Mouse (Mus musculus) erythroblast, embryonic 14.5 days (primary cell): ENCODE measurements at regions not wholly inside any gene's neighbourhood (a gene's known extent, or its start where the extent isn't known, plus 50 kb on each side); places are given as distances from the start of the nearest gene placed in this dataset.

Experiments used
- H3K27me3 ChIP-seq: 2 replicates; pipeline ENCODE4 v1.6.1; 2012; ENCODE audit warnings: inconsistent platforms; ENCODE audit not compliant: control insufficient read depth
- H3K36me3 ChIP-seq: 2 replicates; pipeline ENCODE4 v1.6.1; 2012; ENCODE audit warnings: mild to moderate bottlenecking, inconsistent platforms; ENCODE audit not compliant: control insufficient read depth
- H3K4me1 ChIP-seq: 2 replicates; pipeline ENCODE4 v1.6.1; 2012; ENCODE audit warnings: inconsistent platforms; ENCODE audit not compliant: control insufficient read depth
- H3K4me3 ChIP-seq: replicated peaks from 2 replicates; pipeline ENCODE3; 2012; ENCODE audit warnings: moderate library complexity, mild to moderate bottlenecking, inconsistent platforms
- H3K9me3 ChIP-seq: 2 replicates; pipeline ENCODE4 v1.6.1; 2012; ENCODE audit warnings: low read length, inconsistent platforms, mixed read lengths; ENCODE audit not compliant: control insufficient read depth
- GATA1 ChIP-seq: IDR thresholded peaks from 2 replicates; pipeline ENCODE4 v1.6.1; 2012; ENCODE audit warnings: low read length, inconsistent platforms, mixed read lengths
- TAL1 ChIP-seq: IDR thresholded peaks from 3 replicates; pipeline ENCODE4 v1.6.1; 2012; ENCODE audit warnings: low read length, inconsistent platforms, mixed read lengths

DNA sequence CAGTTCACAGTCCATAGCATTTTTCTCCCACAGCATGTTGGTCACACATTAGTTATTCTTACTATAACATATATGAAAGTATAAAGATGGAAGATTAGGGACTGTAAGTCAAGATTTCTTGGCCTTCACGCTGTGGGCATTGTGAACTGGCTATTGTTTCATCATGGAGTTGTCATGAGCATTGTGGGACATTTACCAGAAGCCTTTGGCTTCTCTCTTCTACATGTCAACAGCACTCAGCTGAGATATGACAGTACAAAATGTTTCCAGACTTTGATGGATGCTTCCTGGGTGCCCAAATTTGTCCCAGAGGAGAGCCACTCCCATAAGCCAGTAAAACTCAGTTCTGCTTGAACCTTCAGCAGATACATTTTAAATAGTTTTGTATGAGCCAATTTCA is 1331.5 kb downstream of the Gsdmc2 start:
- Histone ChIP-seq H3K27me3 (no peaks in the 10 kb centered on the region), H3K36me3 (no peaks in the 10 kb centered on the region), H3K4me3 (no peak overlapping the region), H3K4me1 (no peaks in the 10 kb centered on the region), H3K9me3 (no peaks in the 10 kb centered on the region)
- TF ChIP-seq TAL1 (no peak), GATA1 (no peak)

DNA sequence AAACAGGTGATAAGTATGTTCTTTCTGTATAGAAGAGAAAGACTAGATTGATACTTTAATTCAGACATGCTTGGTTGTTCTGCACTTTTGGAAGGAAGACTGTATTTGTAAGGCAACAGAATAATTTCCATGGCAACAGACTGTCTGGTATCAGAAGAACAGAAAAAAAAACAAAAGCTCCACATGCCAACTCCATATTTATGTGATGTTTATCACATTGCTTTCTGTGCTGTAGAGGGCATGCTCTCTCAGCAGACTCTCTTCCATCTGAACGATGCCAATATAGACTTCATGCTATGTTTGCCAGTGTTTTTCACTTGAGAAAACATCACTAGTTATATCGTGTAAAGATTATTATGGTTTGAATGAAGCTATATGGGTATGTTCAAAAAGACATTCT is 1333.5 kb downstream of the Gsdmc2 start:
- no peaks in the 10 kb centered on the region for H3K36me3 ChIP-seq
- H3K27me3 ChIP-seq = no peaks in the 10 kb centered on the region
- TF ChIP-seq TAL1 (no peak), GATA1 (no peak)
- H3K9me3 ChIP-seq = no peaks in the 10 kb centered on the region
- H3K4me3 ChIP-seq = no peak overlapping the region
- H3K4me1 ChIP-seq = no peaks in the 10 kb centered on the region

DNA sequence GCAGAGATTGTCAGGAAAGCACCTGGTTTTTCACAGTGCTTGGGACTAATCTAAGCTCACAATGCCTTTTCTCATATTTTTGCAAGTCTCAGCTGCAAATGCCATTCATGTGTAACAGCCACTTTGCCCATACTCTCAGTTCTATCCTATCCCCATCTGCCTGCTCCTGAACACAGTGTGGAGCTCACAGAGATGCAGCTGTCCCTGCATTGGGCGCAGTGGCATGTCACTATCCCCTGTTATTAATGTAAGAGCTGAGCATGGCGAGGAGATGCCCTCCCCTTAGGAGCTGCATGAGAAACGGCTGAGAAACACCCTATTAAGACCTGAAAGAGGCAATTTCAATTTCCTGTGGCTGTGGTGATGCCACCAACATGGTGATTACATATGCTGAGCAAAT is 1341.1 kb downstream of the Gsdmc2 start:
- no peaks in the 10 kb centered on the region for H3K9me3 ChIP-seq
- no peaks in the 10 kb centered on the region for H3K36me3 ChIP-seq
- no peak for TF ChIP-seq TAL1
- TF ChIP-seq GATA1 = no peak
- no peak overlapping the region for H3K4me3 ChIP-seq
- H3K27me3 ChIP-seq = no peaks in the 10 kb centered on the region
- H3K4me1 ChIP-seq = no peaks in the 10 kb centered on the region

DNA sequence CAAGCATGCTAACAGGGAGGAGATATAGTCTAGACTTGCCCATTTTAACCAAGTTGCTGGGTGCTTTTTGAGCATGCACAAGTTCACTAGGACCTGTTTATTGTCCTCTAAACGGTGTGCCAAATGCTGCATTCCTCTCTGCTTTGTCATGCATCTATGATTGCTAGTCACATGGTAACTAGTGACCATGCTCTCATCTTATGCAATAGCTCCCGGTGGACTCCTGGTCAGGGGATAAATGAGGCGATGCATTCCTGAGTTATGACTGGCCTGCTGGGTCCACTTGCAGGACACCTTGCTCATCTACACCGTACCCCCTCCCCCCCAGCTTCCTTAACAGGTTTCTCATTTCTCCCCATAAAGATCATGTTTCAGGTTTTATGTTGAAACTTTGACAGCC is 1344.0 kb downstream of the Gsdmc2 start:
- H3K4me3 ChIP-seq = no peak overlapping the region
- H3K4me1 ChIP-seq = no peaks in the 10 kb centered on the region
- no peaks in the 10 kb centered on the region for H3K27me3 ChIP-seq
- TF ChIP-seq GATA1 = no peak
- TF ChIP-seq TAL1 = no peak
- no peaks in the 10 kb centered on the region for H3K9me3 ChIP-seq
- no peaks in the 10 kb centered on the region for H3K36me3 ChIP-seq

DNA sequence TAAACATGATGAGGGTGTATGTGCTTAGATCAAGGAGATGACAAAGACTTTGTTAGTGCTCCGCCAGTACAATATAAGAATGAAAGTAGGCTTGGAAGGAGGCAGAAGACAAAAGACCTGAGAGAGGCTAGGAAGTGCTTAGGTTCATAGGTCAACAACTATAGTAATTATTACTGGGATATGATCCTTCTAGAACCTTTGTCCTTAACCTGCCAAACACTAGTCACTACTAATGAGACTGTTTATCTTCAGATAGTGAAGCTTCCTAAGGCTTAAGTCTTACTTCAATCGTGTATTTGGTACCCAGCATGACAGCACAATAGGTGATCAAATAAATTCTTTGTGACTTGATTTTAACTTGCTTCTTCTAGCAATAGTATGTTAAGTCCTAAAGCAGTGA is 1344.5 kb downstream of the Gsdmc2 start:
- H3K4me1 ChIP-seq = no peaks in the 10 kb centered on the region
- no peaks in the 10 kb centered on the region for H3K27me3 ChIP-seq
- no peak overlapping the region for H3K4me3 ChIP-seq
- no peaks in the 10 kb centered on the region for H3K36me3 ChIP-seq
- H3K9me3 ChIP-seq = no peaks in the 10 kb centered on the region
- TF ChIP-seq GATA1 = no peak
- TF ChIP-seq TAL1 = no peak

DNA sequence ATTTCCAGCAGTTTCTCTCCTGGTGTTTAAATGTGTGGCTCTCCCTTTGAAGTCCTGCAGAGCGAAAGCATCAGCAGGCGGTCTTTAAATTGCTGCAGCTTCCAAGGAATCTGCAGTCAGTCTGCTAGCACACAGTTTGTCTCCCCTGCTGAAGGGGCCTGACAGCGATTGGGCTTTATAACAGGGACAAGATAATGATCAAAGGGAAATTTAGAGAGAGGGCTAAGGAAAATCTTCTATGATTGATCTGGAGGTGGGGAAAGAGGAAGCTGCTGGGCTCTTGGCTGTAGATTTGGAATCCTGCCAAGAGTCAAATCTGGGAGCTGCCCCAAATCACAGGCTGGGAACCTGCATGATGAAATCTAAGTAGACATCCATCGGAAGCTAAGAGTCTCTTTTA is 1348.8 kb downstream of the Gsdmc2 start:
- Histone ChIP-seq H3K27me3 (no peaks in the 10 kb centered on the region), H3K36me3 (no peaks in the 10 kb centered on the region), H3K4me1 (no peaks in the 10 kb centered on the region), H3K9me3 (no peaks in the 10 kb centered on the region), H3K4me3 (no peak overlapping the region)
- TF ChIP-seq TAL1 (no peak), GATA1 (no peak)

DNA sequence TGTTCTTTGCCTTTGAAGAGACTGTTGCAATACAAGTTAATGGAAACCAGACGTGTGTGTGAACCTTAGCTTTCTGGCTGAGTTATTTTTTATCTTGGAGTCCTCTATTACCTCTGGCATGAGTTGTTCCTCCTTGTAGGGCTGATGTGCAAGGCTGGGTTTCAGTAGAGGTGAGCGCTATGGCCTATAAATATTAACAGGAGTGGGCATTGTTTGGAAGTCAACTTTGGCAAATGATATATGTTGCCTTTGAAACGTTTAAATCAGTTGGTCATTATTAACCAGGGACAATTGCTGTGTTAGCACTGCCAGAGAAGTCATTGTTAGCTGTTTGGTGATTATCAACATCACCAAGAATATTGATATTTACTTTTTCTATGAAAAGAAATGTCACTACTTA is 1352.6 kb downstream of the Gsdmc2 start:
- no peaks in the 10 kb centered on the region for H3K4me1 ChIP-seq
- no peaks in the 10 kb centered on the region for H3K9me3 ChIP-seq
- no peaks in the 10 kb centered on the region for H3K36me3 ChIP-seq
- TF ChIP-seq GATA1 = no peak
- TF ChIP-seq TAL1 = no peak
- no peak overlapping the region for H3K4me3 ChIP-seq
- H3K27me3 ChIP-seq = no peaks in the 10 kb centered on the region

DNA sequence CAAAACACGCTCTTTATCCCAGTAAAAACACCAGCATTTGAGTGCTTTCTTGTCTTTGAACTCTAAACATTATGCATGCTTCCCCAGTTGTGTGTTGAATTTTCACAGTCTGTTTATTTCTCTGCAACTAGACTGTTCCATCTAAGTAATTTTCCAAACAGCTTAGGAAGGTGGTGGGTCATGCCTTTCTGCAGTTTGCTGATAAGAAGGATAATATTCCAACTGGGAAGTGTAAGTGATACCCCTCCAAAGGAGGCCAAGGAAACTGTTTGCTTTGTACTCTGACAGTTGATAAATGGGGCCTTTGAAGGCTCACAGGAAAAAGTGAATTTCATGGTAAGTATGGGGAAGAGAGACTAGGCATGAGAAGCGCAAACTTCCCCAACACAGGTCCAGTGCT is 1354.4 kb downstream of the Gsdmc2 start:
- TF ChIP-seq GATA1 (no peak), TAL1 (no peak)
- Histone ChIP-seq H3K36me3 (no peaks in the 10 kb centered on the region), H3K9me3 (no peaks in the 10 kb centered on the region)

DNA sequence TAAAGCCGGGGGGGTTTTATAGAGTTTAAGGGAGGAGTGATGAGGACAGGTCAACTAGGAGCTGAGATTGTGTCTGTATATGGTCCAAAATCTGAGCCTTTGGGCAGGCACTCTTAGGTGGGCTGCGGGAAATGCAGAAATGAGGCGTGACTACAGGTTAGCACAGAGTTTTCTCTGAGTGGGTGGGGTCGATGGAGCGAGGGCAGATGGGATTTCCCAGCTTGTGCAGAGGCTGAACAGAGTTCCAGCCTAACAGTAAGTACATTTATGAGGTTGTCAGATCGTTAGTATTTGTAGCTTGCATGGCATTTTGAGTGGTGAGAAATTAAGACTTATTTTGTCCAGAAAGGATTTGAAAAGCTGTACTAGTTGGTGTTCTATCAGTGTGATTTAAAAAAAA is 1358.4 kb downstream of the Gsdmc2 start:
- H3K9me3 ChIP-seq = no peaks in the 10 kb centered on the region
- TF ChIP-seq TAL1 = no peak
- no peak for TF ChIP-seq GATA1
- no peaks in the 10 kb centered on the region for H3K4me1 ChIP-seq
- no peaks in the 10 kb centered on the region for H3K27me3 ChIP-seq
- no peaks in the 10 kb centered on the region for H3K36me3 ChIP-seq
- H3K4me3 ChIP-seq = no peak overlapping the region

More for the DNA sequence above, 1354.4 kb downstream of the Gsdmc2 start:
- no peak overlapping the region for H3K4me3 ChIP-seq
- H3K27me3 ChIP-seq = no peaks in the 10 kb centered on the region
- no peaks in the 10 kb centered on the region for H3K4me1 ChIP-seq

DNA sequence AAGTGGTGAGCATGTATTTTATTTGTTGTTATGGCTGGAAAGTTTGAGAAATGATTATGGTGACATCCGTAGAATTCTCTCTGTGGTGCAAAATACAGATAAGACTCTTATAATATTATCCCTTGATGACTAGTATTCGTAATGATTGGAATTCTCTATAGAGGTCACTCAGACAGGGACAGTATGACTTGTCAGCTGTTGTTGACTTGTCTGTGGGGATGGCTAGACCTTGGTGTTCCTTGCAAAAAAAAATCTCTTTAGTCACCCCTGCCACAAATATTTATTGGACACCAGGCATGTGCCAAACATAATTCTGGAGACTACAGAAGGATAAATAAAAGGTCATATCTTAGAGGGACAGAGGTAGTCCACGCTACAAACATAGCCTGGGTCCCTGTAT is 1360.6 kb downstream of the Gsdmc2 start:
- Histone ChIP-seq H3K4me3 (no peak overlapping the region), H3K36me3 (no peaks in the 10 kb centered on the region), H3K9me3 (no peaks in the 10 kb centered on the region), H3K4me1 (no peaks in the 10 kb centered on the region), H3K27me3 (no peaks in the 10 kb centered on the region)
- TF ChIP-seq TAL1 = no peak
- TF ChIP-seq GATA1 = no peak
